Mouse (Mus musculus): ENCODE measurements at regions not wholly inside any gene's neighbourhood (a gene's known extent, or its start where the extent isn't known, plus 50 kb on each side); places are given as distances from the start of the nearest gene placed in this dataset.
A peak's percentile ranks its signal among the peaks of the same experiment; 100 is the strongest.

- no peak for TF ChIP-seq ZKSCAN1 (IDR thresholded peaks at IDR 0.05; ENCODE audit: low read depth, low read length)
- TF ChIP-seq POLR2A (IDR thresholded peaks at IDR 0.05; ENCODE audit: control insufficient read depth in 1 of 2, insufficient read depth in 1 of 2, low read depth in 1 of 2, low read length in 2 of 2, poor library complexity in 1 of 2): no peak
- TF ChIP-seq POLR2AphosphoS5 (IDR thresholded peaks at IDR 0.05; ENCODE audit: borderline replicate concordance, low read depth, low read length): no peak
- H3K27ac ChIP-seq (ENCODE audit: control insufficient read depth, low read depth, low read length): no peak overlapping the region
- no peaks in the 10 kb centered on the region for H3K79me2 ChIP-seq (ENCODE audit: control insufficient read depth, insufficient read depth, low read length, poor library complexity)
- H3K9me3 ChIP-seq (replicated peaks; ENCODE audit: insufficient read depth, low read length): no peaks in the 10 kb centered on the region
- H3K36me3 ChIP-seq (ENCODE audit: control insufficient read depth in 1 of 2, insufficient read depth in 2 of 2, low read length in 2 of 2): no peaks in the 10 kb centered on the region
- no peaks in the 10 kb centered on the region for H3K27me3 ChIP-seq (ENCODE audit: control insufficient read depth in 1 of 2, insufficient read depth in 2 of 2, low read length in 2 of 2)
- no peak overlapping the region for H3K9ac ChIP-seq (ENCODE audit: control insufficient read depth, low read depth, low read length, poor library complexity, severe bottlenecking)
- no peak for DNase-seq (ENCODE audit: low read depth, low spot score)
- H3K4me3 ChIP-seq (ENCODE audit: control insufficient read depth in 1 of 2, insufficient read depth in 1 of 2, low read depth in 2 of 2, low read length in 2 of 2): no peak overlapping the region
- no peaks in the 10 kb centered on the region for H3K4me1 ChIP-seq (ENCODE audit: control insufficient read depth in 1 of 2, insufficient read depth in 2 of 2, low read length in 2 of 2)
Observed at GRCm38 (mm10) chr2:45904090-45904489, 786.9 kb upstream of the Zeb2 start.

- no peak for TF ChIP-seq SIN3A (IDR thresholded peaks at IDR 0.05; ENCODE audit: low read length)
- no peak for TF ChIP-seq MYB (IDR thresholded peaks at IDR 0.05; ENCODE audit: low read depth, low read length)
- no peak for TF ChIP-seq MEF2A (IDR thresholded peaks at IDR 0.05; ENCODE audit: extremely low read depth, insufficient replicate concordance, low read depth, low read length, poor library complexity, severe bottlenecking)
- TF ChIP-seq RAD21 (IDR thresholded peaks at IDR 0.05; ENCODE audit: low read depth, low read length): no peak
- no peak for TF ChIP-seq JUND (IDR thresholded peaks at IDR 0.05; ENCODE audit: low read depth, low read length)
- no peak for TF ChIP-seq USF2 (IDR thresholded peaks at IDR 0.05; ENCODE audit: borderline replicate concordance in 1 of 2, insufficient read depth in 1 of 2, low read depth in 1 of 2, low read length in 2 of 2)
- TF ChIP-seq MAX (IDR thresholded peaks at IDR 0.05; ENCODE audit: low read length): no peak
- no peak for TF ChIP-seq MXI1 (IDR thresholded peaks at IDR 0.05; ENCODE audit: low read depth, low read length)
- TF ChIP-seq TCF12 (IDR thresholded peaks at IDR 0.05; ENCODE audit: low read depth, low read length): no peak
- no peak for TF ChIP-seq MAFK (IDR thresholded peaks at IDR 0.05; ENCODE audit: borderline replicate concordance, low read depth, low read length)
- no peak for TF ChIP-seq CHD1 (IDR thresholded peaks at IDR 0.05; ENCODE audit: low read depth, low read length)
- no peak for DNase-seq (ENCODE audit: low read depth, low spot score)
Observed at GRCm38 (mm10) chr2:45903350-45903749, 786.2 kb upstream of the Zeb2 start.

GRCm38 (mm10) chr2:45901892-45902291 lies 784.7 kb upstream of the Zeb2 start:
- no peak for DNase-seq (ENCODE audit: low read depth, low spot score)
- Histone ChIP-seq H3K27ac (ENCODE audit: control insufficient read depth, low read depth, low read length) (no peak overlapping the region), H3K4me1 (ENCODE audit: control insufficient read depth in 1 of 2, insufficient read depth in 2 of 2, low read length in 2 of 2) (no peaks in the 10 kb centered on the region), H3K79me2 (ENCODE audit: control insufficient read depth, insufficient read depth, low read length, poor library complexity) (no peaks in the 10 kb centered on the region), H3K9me3 (replicated peaks; ENCODE audit: insufficient read depth, low read length) (no peaks in the 10 kb centered on the region), H3K36me3 (ENCODE audit: control insufficient read depth in 1 of 2, insufficient read depth in 2 of 2, low read length in 2 of 2) (no peaks in the 10 kb centered on the region), H3K27me3 (ENCODE audit: control insufficient read depth in 1 of 2, insufficient read depth in 2 of 2, low read length in 2 of 2) (no peaks in the 10 kb centered on the region), H3K4me3 (ENCODE audit: control insufficient read depth in 1 of 2, insufficient read depth in 1 of 2, low read depth in 2 of 2, low read length in 2 of 2) (no peak overlapping the region), H3K9ac (ENCODE audit: control insufficient read depth, low read depth, low read length, poor library complexity, severe bottlenecking) (no peak overlapping the region)
- TF ChIP-seq ELF1 (IDR thresholded peaks at IDR 0.05; ENCODE audit: low read depth, low read length): no peak
- TF ChIP-seq SIN3A (IDR thresholded peaks at IDR 0.05; ENCODE audit: low read length): no peak
- TF ChIP-seq ZNF384 (IDR thresholded peaks at IDR 0.05; ENCODE audit: low read depth, low read length): 0 out of 2 replicates have a peak, but pooled peaks have one; percentile 30
- no peak for TF ChIP-seq CHD1 (IDR thresholded peaks at IDR 0.05; ENCODE audit: low read depth, low read length)

More at GRCm38 (mm10) chr2:45903350-45903749, 786.2 kb upstream of the Zeb2 start:
- no peak overlapping the region for H3K4me3 ChIP-seq (ENCODE audit: control insufficient read depth in 1 of 2, insufficient read depth in 1 of 2, low read depth in 2 of 2, low read length in 2 of 2)
- no peak overlapping the region for H3K27ac ChIP-seq (ENCODE audit: control insufficient read depth, low read depth, low read length)
- no peaks in the 10 kb centered on the region for H3K79me2 ChIP-seq (ENCODE audit: control insufficient read depth, insufficient read depth, low read length, poor library complexity)
- no peak overlapping the region for H3K9ac ChIP-seq (ENCODE audit: control insufficient read depth, low read depth, low read length, poor library complexity, severe bottlenecking)
- no peaks in the 10 kb centered on the region for H3K36me3 ChIP-seq (ENCODE audit: control insufficient read depth in 1 of 2, insufficient read depth in 2 of 2, low read length in 2 of 2)
- no peaks in the 10 kb centered on the region for H3K4me1 ChIP-seq (ENCODE audit: control insufficient read depth in 1 of 2, insufficient read depth in 2 of 2, low read length in 2 of 2)
- no peaks in the 10 kb centered on the region for H3K9me3 ChIP-seq (replicated peaks; ENCODE audit: insufficient read depth, low read length)
- no peaks in the 10 kb centered on the region for H3K27me3 ChIP-seq (ENCODE audit: control insufficient read depth in 1 of 2, insufficient read depth in 2 of 2, low read length in 2 of 2)
